Mouse (Mus musculus) gastrocnemius, postnatal 36 days (tissue): ENCODE results near the gene Klk5. TPM values are rescaled to one million over a fixed set of nuclear protein-coding genes. Genes with fewer than 3 reads are reported as not detected.

Experiments
- DNase-seq, 2 experiments: peaks; one replicate each; pipeline ENCODE4 v3.0.0; 2022
- intact Hi-C: fragments of 180-260 bp; cut with DNase I; formaldehyde crosslinking; loops from one replicate; pipeline ENCODE4 v1.15.1; 2025
- total RNA-seq, 2 experiments: library from RNA; stranded (reverse); gene quantifications; 2 replicates each; pipeline ENCODE4 v1.2.3; 2021

The Klk5 gene
- total RNA-seq, 2 experiments from 2014 or later = not detected

GRCm38 (mm10) chr7:43874868-43875375, 33.2 kb downstream of the Klk5 start:
- DNase-seq = no peak
- intact Hi-C loops = no loop called here

GRCm38 (mm10) chr7:43876444-43876843, 34.7 kb downstream of the Klk5 start:
- no peak for DNase-seq
- intact Hi-C loops = no loop called here

GRCm38 (mm10) chr7:43878281-43878680, 36.5 kb downstream of the Klk5 start:
- intact Hi-C loops = no loop called here
- no peak for DNase-seq

GRCm38 (mm10) chr7:43880912-43881311, 39.1 kb downstream of the Klk5 start, which contains the start of gene Klk4:
Klk4 (plus strand) TSS chr7:43881160.
- intact Hi-C loops = no loop called here
- no peak for DNase-seq

GRCm38 (mm10) chr7:43882346-43882745, 40.6 kb downstream of the Klk5 start:
- DNase-seq = peak in 1 of 2 experiments; percentile 23
- intact Hi-C loops = no loop called here

- intact Hi-C loops = no loop called here
- no peak for DNase-seq
Measured at GRCm38 (mm10) chr7:43882811-43883210, 41.0 kb downstream of the Klk5 start.

- DNase-seq = peak; percentile 20 to 30
- intact Hi-C loops = no loop called here
Measured at GRCm38 (mm10) chr7:43883547-43883946, 41.8 kb downstream of the Klk5 start.

GRCm38 (mm10) chr7:43891365-43891764, 49.6 kb downstream of the Klk5 start:
- no peak for DNase-seq

GRCm38 (mm10) chr7:43891788-43892187, 50.0 kb downstream of the Klk5 start:
- DNase-seq = no peak
- intact Hi-C loops = no loop called here

More at GRCm38 (mm10) chr7:43891365-43891764, 49.6 kb downstream of the Klk5 start:
- intact Hi-C loops = no loop called here

- intact Hi-C loops = loop anchor here (2.0 kb wide), 1 partner anchor 214 kb away; no protein-coding TSS in a partner anchor
- DNase-seq = peak; percentile 41 to 72
Measured at GRCm38 (mm10) chr7:43894836-43895235, 53.1 kb downstream of the Klk5 start.

Other genes starting within 250 kb of the Klk5 start
- gene Zfp819, start 234.8 kb upstream of the Klk5 start, total RNA-seq = not detected
- not detected for gene Ceacam18, start 207.3 kb upstream of the Klk5 start, total RNA-seq
- under 1 TPM; 0.13 to 0.89 TPM for gene Siglece, start 181.8 kb upstream of the Klk5 start, total RNA-seq
- 1 to 10 TPM; 2.3 TPM for gene Ctu1, start 170.0 kb upstream of the Klk5 start, total RNA-seq
- not detected for gene Klk14, start 151.6 kb upstream of the Klk5 start, total RNA-seq
- gene Klk13, start 129.4 kb upstream of the Klk5 start, total RNA-seq = not detected
- not detected for gene Klk12, start 73.1 kb upstream of the Klk5 start, total RNA-seq
- under 1 TPM in 1 of 2 experiments, not detected in 1; 0.20 TPM for gene Klk11, start 67.4 kb upstream of the Klk5 start, total RNA-seq
- not detected for gene Klk10, start 60.9 kb upstream of the Klk5 start, total RNA-seq
- gene Klk9, start 50.1 kb upstream of the Klk5 start, total RNA-seq = not detected
- gene Klk8, start 44.4 kb upstream of the Klk5 start, total RNA-seq = 1 to 10 TPM; 1.5 to 1.9 TPM
- not detected for gene Klk7, start 30.7 kb upstream of the Klk5 start, total RNA-seq
- not detected for gene Klk6, start 17.5 kb upstream of the Klk5 start, total RNA-seq
- gene Klk4, start 39.2 kb downstream of the Klk5 start, total RNA-seq = not detected
- gene Klk15, start 91.8 kb downstream of the Klk5 start, total RNA-seq = not detected
- gene Klk1b8, start 108.7 kb downstream of the Klk5 start, total RNA-seq = not detected
- gene Klk1b1, start 124.8 kb downstream of the Klk5 start, total RNA-seq = not detected
- not detected for gene Klk1b9, start 134.1 kb downstream of the Klk5 start, total RNA-seq
- not detected for gene Klk1b11, start 153.9 kb downstream of the Klk5 start, total RNA-seq
- under 1 TPM; 0.43 to 0.49 TPM for gene Klk1b26, start 170.2 kb downstream of the Klk5 start, total RNA-seq
- not detected for gene Klk1b27, start 210.3 kb downstream of the Klk5 start, total RNA-seq